Mouse (Mus musculus) neural tube, embryonic 14.5 days (tissue): ENCODE results near the gene Pkhd1. TPM values are rescaled to one million over a fixed set of nuclear protein-coding genes. Genes with fewer than 3 reads are reported as not detected.
A peak's percentile ranks its signal among the peaks of the same experiment; 100 is the strongest.

ENCODE experiments used
- ATAC-seq: fragments of 200-750 bp; cut with Nextera tagmentation; 2 replicates; pipeline ENCODE4 v1.8.0; 2017; ENCODE audit warnings: low read depth, mild to moderate bottlenecking, moderate TSS enrichment, moderate library complexity
- H3K27ac ChIP-seq: fragments of 300-500 bp; sonication (generic); 2 replicates; pipeline ENCODE4 v1.5.1; 2014; ENCODE audit warnings: low read depth, mild to moderate bottlenecking, control low read depth, low read length, moderate library complexity, mixed read lengths
- H3K27me3 ChIP-seq: fragments of 300-500 bp; sonication (generic); 2 replicates; pipeline ENCODE4 v1.6.1; 2014; ENCODE audit warnings: low read length; ENCODE audit not compliant: control insufficient read depth, insufficient read depth
- H3K36me3 ChIP-seq: fragments of 300-500 bp; sonication (generic); 2 replicates; pipeline ENCODE4 v1.6.1; 2014; ENCODE audit warnings: low read length, mixed read lengths; ENCODE audit not compliant: control insufficient read depth, insufficient read depth
- H3K4me1 ChIP-seq: fragments of 300-500 bp; sonication (generic); 2 replicates; pipeline ENCODE4 v1.6.1; 2014; ENCODE audit warnings: low read length; ENCODE audit not compliant: control insufficient read depth, insufficient read depth
- H3K4me2 ChIP-seq: fragments of 300-500 bp; sonication (generic); 2 replicates; pipeline ENCODE4 v1.6.1; 2014; ENCODE audit warnings: mild to moderate bottlenecking, low read depth, low read length, control low read depth
- H3K4me3 ChIP-seq: fragments of 300-500 bp; sonication (generic); 2 replicates; pipeline ENCODE4 v1.5.1; 2014; ENCODE audit warnings: low read depth, low read length, control low read depth, mixed read lengths
- H3K9ac ChIP-seq: fragments of 300-500 bp; sonication (generic); replicated peaks from 2 replicates; pipeline ENCODE4 v1.6.1; 2014; ENCODE audit warnings: low read depth, mild to moderate bottlenecking, control low read depth, low read length, mixed read lengths
- H3K9me3 ChIP-seq: fragments of 300-500 bp; sonication (generic); 2 replicates; pipeline ENCODE4 v1.6.1; 2016; ENCODE audit warnings: low read length; ENCODE audit not compliant: control insufficient read depth
- WGBS: fragments of 180-500 bp; shearing (Covaris S2); extraction: QIAGEN DNeasy Blood & Tissue Kit; methylation state at CpG from one replicate; pipeline ENCODE4 v1.1.7; 2014; 5-methylcytosine and 5-hydroxymethylcytosine counted together
- polyA plus RNA-seq: library from polyadenylated mRNA; unstranded; fragments of >200 nt; fragmentation: Nextera tagmentation; extraction: Ambion mirVana; gene quantifications from 2 replicates; pipeline ENCODE4 v1.2.1, GENCODE M21; 2014

Gene Pkhd1
- polyA plus RNA-seq, 1 experiment from 2014 or later: 0.04 TPM

- 80% methylated on average over 2 of the region's 2 CpGs for WGBS
- H3K27me3 ChIP-seq: no peaks in the 10 kb centered on the region
- H3K4me1 ChIP-seq: no peaks in the 10 kb centered on the region
- H3K27ac ChIP-seq: no peak overlapping the region
- H3K9me3 ChIP-seq: no peaks in the 10 kb centered on the region
- ATAC-seq: no peak
- H3K9ac ChIP-seq: no peak overlapping the region
- H3K4me3 ChIP-seq: no peak overlapping the region
- no peaks in the 10 kb centered on the region for H3K36me3 ChIP-seq
- no peak overlapping the region for H3K4me2 ChIP-seq
Measured at GRCm38 (mm10) chr1:20620611-20621010, 2.7 kb upstream of the Pkhd1 start.

- Histone ChIP-seq H3K4me3 (no peak overlapping the region), H3K9ac (no peak overlapping the region), H3K4me1 (no peaks in the 10 kb centered on the region), H3K27ac (no peak overlapping the region), H3K4me2 (no peak overlapping the region), H3K27me3 (no peaks in the 10 kb centered on the region), H3K9me3 (no peaks in the 10 kb centered on the region), H3K36me3 (no peaks in the 10 kb centered on the region)
- ATAC-seq: no peak
- WGBS: 76% methylated on average over 3 of the region's 3 CpGs
Measured at GRCm38 (mm10) chr1:20619363-20619762, 1.5 kb upstream of the Pkhd1 start.

GRCm38 (mm10) chr1:20612643-20613042 lies 5.2 kb downstream of the Pkhd1 start:
- H3K9me3 ChIP-seq: no peaks in the 10 kb centered on the region
- H3K4me3 ChIP-seq: no peak overlapping the region
- H3K4me1 ChIP-seq: no peaks in the 10 kb centered on the region
- H3K27ac ChIP-seq: no peak overlapping the region
- ATAC-seq: no peak; the same call in 1 of the 2 replicates
- 29% methylated on average over 7 of the region's 7 CpGs for WGBS
- no peak overlapping the region for H3K9ac ChIP-seq
- H3K27me3 ChIP-seq: no peaks in the 10 kb centered on the region
- H3K36me3 ChIP-seq: no peaks in the 10 kb centered on the region
- no peak overlapping the region for H3K4me2 ChIP-seq

- no peak for ATAC-seq
- no peaks in the 10 kb centered on the region for H3K27me3 ChIP-seq
- H3K9ac ChIP-seq: no peak overlapping the region
- no peaks in the 10 kb centered on the region for H3K36me3 ChIP-seq
- H3K9me3 ChIP-seq: no peaks in the 10 kb centered on the region
- H3K4me2 ChIP-seq: no peak overlapping the region
- no peaks in the 10 kb centered on the region for H3K4me1 ChIP-seq
- no peak overlapping the region for H3K27ac ChIP-seq
- WGBS: 56% methylated on average over 2 of the region's 2 CpGs
- no peak overlapping the region for H3K4me3 ChIP-seq
Measured at GRCm38 (mm10) chr1:20605489-20605888, 12.4 kb downstream of the Pkhd1 start.

GRCm38 (mm10) chr1:20590488-20590887 lies 27.4 kb downstream of the Pkhd1 start:
- Histone ChIP-seq H3K4me1 (no peaks in the 10 kb centered on the region), H3K4me3 (no peak overlapping the region), H3K4me2 (no peak overlapping the region), H3K27ac (no peak overlapping the region), H3K36me3 (no peaks in the 10 kb centered on the region), H3K9me3 (no peaks in the 10 kb centered on the region), H3K27me3 (no peaks in the 10 kb centered on the region), H3K9ac (no peak overlapping the region)
- WGBS: 52% methylated on average over 5 of the region's 5 CpGs
- ATAC-seq: peak; percentile 73

- Histone ChIP-seq H3K4me3 (no peak overlapping the region), H3K4me1 (no peaks in the 10 kb centered on the region), H3K36me3 (no peaks in the 10 kb centered on the region), H3K9ac (no peak overlapping the region), H3K27me3 (no peaks in the 10 kb centered on the region), H3K9me3 (no peaks in the 10 kb centered on the region), H3K27ac (no peak overlapping the region), H3K4me2 (no peak overlapping the region)
- ATAC-seq: no peak
- WGBS: 86% methylated on average over 5 of the region's 5 CpGs
Measured at GRCm38 (mm10) chr1:20571469-20571868, 46.4 kb downstream of the Pkhd1 start.

- no peak for ATAC-seq
- H3K4me1 ChIP-seq: no peaks in the 10 kb centered on the region
- H3K9me3 ChIP-seq: no peaks in the 10 kb centered on the region
- 63% methylated on average over 3 of the region's 3 CpGs for WGBS
- no peaks in the 10 kb centered on the region for H3K36me3 ChIP-seq
- H3K27ac ChIP-seq: no peak overlapping the region
- no peak overlapping the region for H3K4me3 ChIP-seq
- H3K4me2 ChIP-seq: no peak overlapping the region
- H3K27me3 ChIP-seq: no peaks in the 10 kb centered on the region
- no peak overlapping the region for H3K9ac ChIP-seq
Measured at GRCm38 (mm10) chr1:20569430-20569829, 48.4 kb downstream of the Pkhd1 start.

GRCm38 (mm10) chr1:20558443-20558842 lies 59.4 kb downstream of the Pkhd1 start:
- ATAC-seq: no peak

GRCm38 (mm10) chr1:20554398-20554797 lies 63.5 kb downstream of the Pkhd1 start:
- peak; percentile 72; the same call in 1 of the 2 replicates for ATAC-seq
- no peak overlapping the region for H3K4me2 ChIP-seq
- no peak overlapping the region for H3K27ac ChIP-seq
- H3K9ac ChIP-seq: no peak overlapping the region
- no peaks in the 10 kb centered on the region for H3K9me3 ChIP-seq
- no peaks in the 10 kb centered on the region for H3K27me3 ChIP-seq
- no peaks in the 10 kb centered on the region for H3K36me3 ChIP-seq
- H3K4me1 ChIP-seq: no peaks in the 10 kb centered on the region
- WGBS: 33% methylated on average over 6 of the region's 6 CpGs
- no peak overlapping the region for H3K4me3 ChIP-seq

More at GRCm38 (mm10) chr1:20558443-20558842, 59.4 kb downstream of the Pkhd1 start:
- H3K4me2 ChIP-seq: no peak overlapping the region
- H3K27me3 ChIP-seq: no peaks in the 10 kb centered on the region
- H3K36me3 ChIP-seq: no peaks in the 10 kb centered on the region
- H3K4me3 ChIP-seq: no peak overlapping the region
- 92% methylated on average over 6 of the region's 6 CpGs for WGBS
- no peaks in the 10 kb centered on the region for H3K4me1 ChIP-seq
- no peak overlapping the region for H3K27ac ChIP-seq
- no peak overlapping the region for H3K9ac ChIP-seq
- H3K9me3 ChIP-seq: no peaks in the 10 kb centered on the region

- no peak overlapping the region for H3K4me3 ChIP-seq
- no peak overlapping the region for H3K4me2 ChIP-seq
- no peaks in the 10 kb centered on the region for H3K27me3 ChIP-seq
- ATAC-seq: no peak
- WGBS: 75% methylated on average over 4 of the region's 4 CpGs
- H3K36me3 ChIP-seq: no peaks in the 10 kb centered on the region
- no peak overlapping the region for H3K9ac ChIP-seq
- no peaks in the 10 kb centered on the region for H3K9me3 ChIP-seq
- H3K4me1 ChIP-seq: no peaks in the 10 kb centered on the region
- no peak overlapping the region for H3K27ac ChIP-seq
Measured at GRCm38 (mm10) chr1:20551334-20551733, 66.5 kb downstream of the Pkhd1 start.
